Mouse (Mus musculus) naive thymus-derived CD4-positive, alpha-beta T cell, adult 5 months (primary cell): Measurements from ENCODE around the gene Tbc1d9. TPM values are rescaled to one million over a fixed set of nuclear protein-coding genes. Genes with fewer than 3 reads are reported as not detected.

Source experiments
- polyA plus RNA-seq: library from polyadenylated mRNA; unstranded; fragments of 100-300 nt; shearing (Covaris generic); gene quantifications from one replicate; pipeline ENCODE4 v1.2.1, GENCODE M21; 2017

The Tbc1d9 gene
- not detected for polyA plus RNA-seq

GRCm38 (mm10) chr8:83165235-83165930, at the start of gene Tbc1d9:
Gene Tbc1d9, plus strand, starts transcription at chr8:83165352.

GRCm38 (mm10) chr8:83165931-83166867, 1.0 kb downstream of the Tbc1d9 start, which contains the start of gene Gm10645:
Gene Gm10645, minus strand, starts transcription at chr8:83166170.

GRCm38 (mm10) chr8:83290176-83290575, 125.0 kb downstream of the Tbc1d9 start, which contains the start of gene Ucp1:
Gene Ucp1, plus strand, starts transcription at chr8:83290352.

Other genes with a start within 250 kb of the Tbc1d9 start
- not detected for gene Gm10645, start 818 bp downstream of the Tbc1d9 start, polyA plus RNA-seq
- gene Ucp1, start 125.0 kb downstream of the Tbc1d9 start, polyA plus RNA-seq: not detected
- gene Elmod2, start 167.1 kb downstream of the Tbc1d9 start, polyA plus RNA-seq: 4.4 TPM
- gene Mgat4d, start 183.1 kb downstream of the Tbc1d9 start, polyA plus RNA-seq: not detected
- not detected for gene Clgn, start 224.5 kb downstream of the Tbc1d9 start, polyA plus RNA-seq